In the genomic region with DNA sequence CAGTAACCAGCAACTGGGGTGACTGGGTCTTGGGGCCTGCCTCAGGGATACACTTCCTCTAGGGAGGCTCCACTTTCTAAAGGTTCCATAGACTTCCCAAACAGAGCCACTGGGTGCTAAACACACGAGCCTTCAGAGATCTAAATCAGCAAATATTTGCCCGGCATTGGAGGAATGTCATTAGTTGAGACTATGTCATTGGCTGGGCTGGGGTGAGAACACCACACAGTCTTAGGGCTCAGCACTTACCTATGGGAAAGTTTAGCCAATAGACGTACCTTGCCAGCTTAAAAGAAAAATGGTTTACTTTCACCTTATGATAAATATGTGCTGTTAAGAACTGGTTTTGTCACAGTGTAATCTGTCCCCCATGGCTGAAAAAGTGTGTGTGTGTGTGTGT, we compare ENCODE assay signal across 25 mouse cellular contexts.
"Had no signal": no experiment of that assay in that cellular context is flagged by ENCODE, and none has a peak within 500 bp of the region (broad histone marks: within the 10 kb centered on the region; RNA-seq: fewer than 3 reads in every experiment).

No protein-coding gene starts in this region.

- H3K36me3 ChIP-seq: heart, embryonic 13.5 days; heart, embryonic 15.5 days; hindbrain, embryonic 13.5 days; hindbrain, embryonic 15.5 days; kidney, embryonic 15.5 days; limb, embryonic 13.5 days; limb, embryonic 15.5 days had no signal

- DNase-seq: gastrocnemius, postnatal 14 days; gastrocnemius, postnatal 36 days; heart, adult 11 months; heart, adult 2 months; heart, postnatal 14 days; heart, postnatal 36 days; kidney, adult 11 months; kidney, adult 2 months; kidney, adult 9 months; kidney, postnatal 10 days; kidney, postnatal 25 days; kidney, postnatal 4 days; left cerebral cortex, postnatal 4 days had no signal

- H3K4me3 ChIP-seq: heart, adult 2 months; heart, embryonic 13.5 days; heart, embryonic 15.5 days; hindbrain, embryonic 13.5 days; hindbrain, embryonic 15.5 days; kidney, embryonic 15.5 days; layer of hippocampus, adult 2 months; left cerebral cortex, adult 2 months; limb, embryonic 13.5 days; limb, embryonic 15.5 days had no signal

- H3K27me3 ChIP-seq: heart, embryonic 13.5 days; heart, embryonic 15.5 days; hindbrain, embryonic 13.5 days; hindbrain, embryonic 15.5 days; kidney, embryonic 15.5 days; limb, embryonic 13.5 days; limb, embryonic 15.5 days had no signal

- ATAC-seq: hindbrain, postnatal 0 days; intestine, embryonic 16.5 days had no signal

- H3K9ac ChIP-seq: heart, embryonic 13.5 days; heart, embryonic 15.5 days; hindbrain, embryonic 13.5 days; hindbrain, embryonic 15.5 days; kidney, embryonic 15.5 days; limb, embryonic 13.5 days; limb, embryonic 15.5 days had no signal

- H3K9me3 ChIP-seq: heart, embryonic 13.5 days; heart, embryonic 15.5 days; hindbrain, embryonic 13.5 days; hindbrain, embryonic 15.5 days; kidney, embryonic 15.5 days; limb, embryonic 13.5 days; limb, embryonic 15.5 days had no signal

- H3K27ac ChIP-seq: heart, adult 2 months; heart, embryonic 13.5 days; heart, embryonic 15.5 days; hindbrain, embryonic 13.5 days; hindbrain, embryonic 15.5 days; hindbrain, postnatal 0 days; kidney, embryonic 15.5 days; layer of hippocampus, adult 2 months; left cerebral cortex, adult 2 months; limb, embryonic 15.5 days had no signal

- H3K4me1 ChIP-seq: heart, embryonic 13.5 days; hindbrain, embryonic 15.5 days; kidney, embryonic 15.5 days had no signal

- H3K4me2 ChIP-seq: heart, embryonic 11.5 days; heart, embryonic 13.5 days; heart, embryonic 15.5 days; hindbrain, embryonic 13.5 days; hindbrain, embryonic 15.5 days; kidney, embryonic 15.5 days; limb, embryonic 13.5 days; limb, embryonic 15.5 days had no signal
